Mouse (Mus musculus): ENCODE data around the gene Gm21773. TPM values are rescaled to one million over a fixed set of nuclear protein-coding genes. Genes with fewer than 3 reads are reported as not detected.

The Gm21773 gene
- not detected in 2 replicates for polyA plus RNA-seq (2015; fragmentation: Nextera tagmentation; extraction: Ambion mirVana)

GRCm38 (mm10) chrY:25309260-25309659 lies at the start of gene Gm21773:
Gene Gm21773 (minus strand): TSS chrY:25309360.

